Mouse (Mus musculus) heart, embryonic 13.5 days (tissue): ENCODE results near the gene Casp2. TPM values are rescaled to one million over a fixed set of nuclear protein-coding genes. Genes with fewer than 3 reads are reported as not detected.

Source experiments
- ATAC-seq: fragments of 200-750 bp; cut with Nextera tagmentation; 2 replicates; pipeline ENCODE4 v1.8.0; 2017; ENCODE audit warnings: moderate TSS enrichment; ENCODE audit not compliant: insufficient number of reproducible peaks, low FRiP score, low TSS enrichment; ENCODE audit errors: extremely low read depth
- H3K27ac ChIP-seq: fragments of 300-500 bp; sonication (generic); replicated peaks from 2 replicates; pipeline ENCODE4 v1.5.1; 2015; ENCODE audit warnings: moderate library complexity, mild to moderate bottlenecking, inconsistent platforms
- H3K27me3 ChIP-seq: fragments of 300-500 bp; sonication (generic); replicated peaks from 2 replicates; pipeline ENCODE4 v1.6.1; 2015; ENCODE audit warnings: mild to moderate bottlenecking, inconsistent platforms
- H3K36me3 ChIP-seq: fragments of 300-500 bp; sonication (generic); 2 replicates; pipeline ENCODE4 v1.6.1; 2015; ENCODE audit warnings: mild to moderate bottlenecking, inconsistent platforms
- H3K4me1 ChIP-seq: fragments of 300-500 bp; sonication (generic); 2 replicates; pipeline ENCODE4 v1.6.1; 2015; ENCODE audit warnings: inconsistent platforms
- H3K4me2 ChIP-seq: fragments of 300-500 bp; sonication (generic); 2 replicates; pipeline ENCODE4 v1.6.1; 2015; ENCODE audit warnings: inconsistent platforms, mild to moderate bottlenecking, moderate library complexity
- H3K4me3 ChIP-seq: fragments of 300-500 bp; sonication (generic); 2 replicates; pipeline ENCODE4 v1.5.1; 2015; ENCODE audit warnings: moderate library complexity, mild to moderate bottlenecking, inconsistent platforms
- H3K9ac ChIP-seq: fragments of 300-500 bp; sonication (generic); 2 replicates; pipeline ENCODE4 v1.6.1; 2015; ENCODE audit warnings: inconsistent platforms, mild to moderate bottlenecking, moderate library complexity
- H3K9me3 ChIP-seq: fragments of 300-500 bp; sonication (generic); 2 replicates; pipeline ENCODE4 v1.6.1; 2016; ENCODE audit warnings: inconsistent platforms
- WGBS: fragments of 180-500 bp; shearing (Covaris S2); methylation state at CpG from one replicate; pipeline ENCODE4 v1.1.7; 2015; ENCODE audit warnings: mixed read lengths; 5-methylcytosine and 5-hydroxymethylcytosine counted together
- polyA plus RNA-seq: library from polyadenylated mRNA; unstranded; fragments of >200 nt; fragmentation: Nextera tagmentation; extraction: Ambion mirVana; gene quantifications from 2 replicates; pipeline ENCODE4 v1.2.1, GENCODE M21; 2015

Casp2 gene
- polyA plus RNA-seq, 1 experiment from 2014 or later = 30.9 TPM

DNA sequence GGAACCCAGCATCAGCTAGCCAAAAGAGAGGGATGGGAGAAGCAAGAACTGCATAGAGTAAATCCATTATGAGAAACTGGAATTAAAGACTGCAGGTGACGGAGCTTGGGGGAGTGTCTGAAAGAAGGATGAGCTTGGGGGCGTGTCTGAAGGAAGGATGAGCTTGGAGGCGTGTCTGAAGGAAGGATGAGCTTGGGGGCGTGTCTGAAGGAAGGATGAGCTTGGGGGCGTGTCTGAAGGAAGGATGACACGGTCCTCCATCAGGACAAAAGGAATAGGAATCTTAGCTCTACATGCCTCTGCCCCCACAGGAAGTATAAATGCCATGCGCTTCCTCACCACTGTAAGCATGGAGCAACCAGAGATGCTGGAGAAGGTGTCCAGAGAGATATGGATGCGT, 17.6 kb upstream of the Casp2 start:
- Histone ChIP-seq H3K4me2 (no peak overlapping the region), H3K9me3 (no peaks in the 10 kb centered on the region), H3K4me3 (no peak overlapping the region), H3K27ac (no peak overlapping the region), H3K36me3 (no peaks in the 10 kb centered on the region), H3K9ac (no peak overlapping the region), H3K27me3 (peaks cover 17% of the 10 kb centered on the region), H3K4me1 (peaks cover 7% of the 10 kb centered on the region)
- 16% methylated on average over 8 of the region's 8 CpGs for WGBS
- no peak for ATAC-seq

DNA sequence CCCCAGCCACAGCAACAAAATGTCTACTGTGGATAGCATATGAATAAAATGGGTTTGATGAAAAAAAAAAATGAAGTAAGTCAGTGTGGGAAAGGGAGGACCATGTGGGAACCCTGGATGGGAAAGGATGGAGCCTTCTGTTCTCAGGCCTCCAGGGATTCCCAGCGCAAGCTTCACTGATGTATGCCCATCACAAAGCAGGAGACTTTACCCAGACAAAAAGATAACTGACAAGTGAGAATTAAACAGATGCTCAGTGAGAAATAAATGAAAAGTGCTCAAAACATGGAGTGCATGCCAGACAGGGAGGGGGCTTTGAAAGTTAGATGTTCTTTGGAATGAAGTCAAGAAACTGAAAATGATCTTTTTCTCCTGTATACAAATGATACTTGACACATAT, 16.8 kb upstream of the Casp2 start:
- 93% methylated on average over 1 of the region's 1 CpGs for WGBS
- Histone ChIP-seq H3K9me3 (no peaks in the 10 kb centered on the region), H3K27ac (no peak overlapping the region), H3K27me3 (peaks cover 17% of the 10 kb centered on the region), H3K4me1 (peaks cover 7% of the 10 kb centered on the region), H3K4me3 (no peak overlapping the region), H3K4me2 (no peak overlapping the region), H3K36me3 (no peaks in the 10 kb centered on the region), H3K9ac (no peak overlapping the region)
- ATAC-seq = no peak

DNA sequence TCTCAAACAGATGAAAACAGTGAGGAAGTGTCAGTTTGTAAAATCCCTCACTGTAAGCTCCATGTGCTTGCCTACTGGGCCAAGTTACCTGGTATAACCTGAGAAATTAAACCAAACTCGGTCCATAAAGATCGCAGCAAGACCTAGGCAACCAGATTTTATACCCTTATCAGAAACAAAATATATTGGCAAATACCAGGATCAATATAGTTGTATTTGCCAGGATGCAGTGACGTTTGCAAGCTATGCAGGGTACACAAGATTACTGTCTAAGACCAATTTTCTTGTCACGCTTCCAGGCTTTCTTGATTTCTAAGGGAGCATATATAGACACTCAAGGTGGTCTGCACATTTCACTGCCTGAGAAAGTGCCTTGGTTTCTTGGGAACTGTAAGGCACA, 13.0 kb upstream of the Casp2 start:
- Histone ChIP-seq H3K36me3 (no peaks in the 10 kb centered on the region), H3K27ac (no peak overlapping the region), H3K9ac (no peak overlapping the region), H3K4me2 (no peak overlapping the region), H3K27me3 (peaks cover 11% of the 10 kb centered on the region), H3K4me3 (no peak overlapping the region), H3K4me1 (no peaks in the 10 kb centered on the region), H3K9me3 (no peaks in the 10 kb centered on the region)
- 75% methylated on average over 4 of the region's 4 CpGs for WGBS
- no peak for ATAC-seq

DNA sequence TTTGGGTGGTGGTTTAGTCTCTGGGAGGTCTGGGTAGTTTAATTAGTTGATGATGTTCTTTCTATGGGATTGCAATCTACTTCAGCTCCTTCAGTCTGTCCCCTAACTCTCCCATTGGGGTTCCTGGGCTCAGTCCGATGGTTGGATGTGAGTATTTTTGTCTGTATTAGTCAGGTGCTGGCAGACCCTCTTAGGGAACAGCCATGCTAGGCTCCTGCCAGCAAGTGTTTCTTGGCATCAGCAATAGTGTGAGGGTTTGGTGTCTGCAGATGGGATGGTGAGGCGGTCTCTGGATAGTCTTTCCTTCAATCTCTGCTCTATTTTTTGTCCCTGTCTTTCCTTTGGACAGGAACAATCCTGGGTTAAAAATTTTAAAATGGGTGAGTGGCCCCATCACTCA, 11.7 kb upstream of the Casp2 start:
- Histone ChIP-seq H3K27ac (no peak overlapping the region), H3K4me2 (no peak overlapping the region), H3K9me3 (no peaks in the 10 kb centered on the region), H3K9ac (no peak overlapping the region), H3K36me3 (no peaks in the 10 kb centered on the region), H3K4me3 (no peak overlapping the region), H3K27me3 (no peaks in the 10 kb centered on the region; the same call in 1 of the 2 replicates), H3K4me1 (peaks cover 5% of the 10 kb centered on the region; the same call in 1 of the 2 replicates)
- 71% methylated on average over 2 of the region's 2 CpGs for WGBS
- ATAC-seq = no peak

DNA sequence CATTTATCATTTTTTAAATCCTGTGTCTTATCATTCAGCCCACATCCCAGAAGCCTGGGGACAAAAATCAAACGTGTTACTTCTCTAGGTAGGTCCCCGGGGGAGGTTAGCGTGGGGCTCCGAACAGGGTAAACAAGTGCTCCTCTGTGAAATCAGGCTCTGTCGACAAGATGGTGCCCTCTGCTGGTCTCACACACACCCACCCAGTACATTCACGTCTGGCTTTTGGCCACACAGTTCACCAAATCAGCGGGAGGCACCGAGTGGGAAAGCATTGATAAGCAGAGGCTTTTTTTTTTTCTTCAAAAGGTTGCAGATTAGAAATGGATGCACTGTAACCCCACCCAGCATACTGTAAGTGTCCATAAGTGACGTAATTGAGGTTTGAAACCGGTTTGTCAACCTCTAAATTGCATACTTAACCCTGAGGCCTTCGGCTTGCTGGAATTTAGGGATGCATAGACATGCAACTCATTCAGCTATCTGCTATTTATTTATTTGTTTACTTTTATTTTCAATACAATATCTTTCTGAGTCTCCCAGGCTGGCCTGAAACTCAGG, 7.4 kb upstream of the Casp2 start:
- Histone ChIP-seq H3K4me1 (peaks cover 8% of the 10 kb centered on the region), H3K4me2 (peak overlapping the region; percentile 30), H3K27me3 (peaks cover 14% of the 10 kb centered on the region), H3K4me3 (no peak overlapping the region), H3K27ac (no peak overlapping the region), H3K9me3 (no peaks in the 10 kb centered on the region), H3K36me3 (no peaks in the 10 kb centered on the region), H3K9ac (no peak overlapping the region)
- WGBS = 17% methylated on average over 11 of the region's 11 CpGs
- no peak for ATAC-seq

DNA sequence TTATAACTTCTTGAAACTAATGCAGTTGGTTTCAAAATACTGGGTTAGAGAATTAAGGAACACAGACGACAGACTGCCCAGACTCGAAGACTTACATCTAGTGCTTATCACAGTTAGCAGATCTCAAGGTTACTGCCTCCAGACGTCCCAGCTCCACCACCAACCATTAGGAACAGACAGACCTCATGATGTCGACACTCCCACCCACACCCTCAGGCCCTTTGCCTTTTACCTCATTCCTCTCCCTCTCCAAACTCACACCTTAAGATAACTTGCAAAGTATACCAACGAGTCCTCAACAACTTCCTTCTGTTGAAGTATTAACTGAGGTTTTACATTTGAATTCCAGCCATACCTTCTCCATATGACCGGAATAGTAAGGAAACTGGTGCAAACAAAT, 4.4 kb upstream of the Casp2 start:
- Histone ChIP-seq H3K4me3 (no peak overlapping the region), H3K9me3 (no peaks in the 10 kb centered on the region), H3K4me2 (no peak overlapping the region)

DNA sequence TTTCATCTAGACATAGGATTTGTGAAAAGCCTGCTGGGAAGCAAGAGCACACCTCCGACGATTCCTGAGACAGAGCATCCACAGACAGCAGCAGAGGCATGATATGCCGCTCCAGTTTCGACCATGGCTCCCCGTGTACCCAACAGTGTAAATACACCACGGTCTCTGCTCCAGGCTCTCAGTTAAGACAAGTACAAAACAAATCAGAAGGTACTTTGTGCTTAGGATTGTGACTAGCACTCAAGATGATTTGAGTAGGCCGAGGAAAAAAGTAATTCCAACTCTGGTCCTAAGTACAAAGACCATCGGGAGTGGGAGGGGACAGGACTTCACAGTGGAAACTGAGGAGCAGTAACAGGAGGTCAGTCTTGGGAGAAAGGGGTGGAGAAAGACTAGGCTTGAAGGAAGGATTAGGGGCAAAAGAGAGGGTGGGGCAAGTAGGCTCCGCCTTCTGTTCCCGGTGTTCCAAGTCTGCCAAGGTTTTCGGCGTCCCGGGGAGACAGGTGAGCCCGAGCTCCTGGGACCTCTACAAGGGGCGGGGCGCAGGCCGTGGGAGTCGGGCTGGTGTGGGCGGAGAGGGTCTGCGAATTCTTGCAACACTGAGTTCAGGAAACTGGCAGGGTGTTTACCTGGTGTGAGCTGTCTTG, 3.1 kb upstream of the Casp2 start, which contains the start of gene Tmem139:
TSS of gene Tmem139 (plus strand) at position 447 of the 647 bp plus-strand sequence.
- Histone ChIP-seq H3K9ac (peak within 1 kb of the TSS; percentile 8), H3K27me3 (peaks cover 14% of the 10 kb centered on the region), H3K9me3 (no peaks in the 10 kb centered on the region), H3K27ac (no peak within 1 kb of the TSS), H3K4me3 (peak within 1 kb of the TSS; percentile 25), H3K36me3 (no peaks in the 10 kb centered on the region), H3K4me1 (peaks cover 21% of the 10 kb centered on the region), H3K4me2 (peak within 1 kb of the TSS; percentile 63)
- ATAC-seq = no peak
- 14% methylated on average over 20 of the region's 20 CpGs for WGBS

More for the DNA sequence above, 4.4 kb upstream of the Casp2 start:
- peaks cover 14% of the 10 kb centered on the region for H3K27me3 ChIP-seq
- no peak overlapping the region for H3K9ac ChIP-seq
- H3K27ac ChIP-seq = no peak overlapping the region
- H3K36me3 ChIP-seq = no peaks in the 10 kb centered on the region
- peaks cover 12% of the 10 kb centered on the region for H3K4me1 ChIP-seq
- WGBS = 45% methylated on average over 6 of the region's 6 CpGs
- no peak for ATAC-seq

DNA sequence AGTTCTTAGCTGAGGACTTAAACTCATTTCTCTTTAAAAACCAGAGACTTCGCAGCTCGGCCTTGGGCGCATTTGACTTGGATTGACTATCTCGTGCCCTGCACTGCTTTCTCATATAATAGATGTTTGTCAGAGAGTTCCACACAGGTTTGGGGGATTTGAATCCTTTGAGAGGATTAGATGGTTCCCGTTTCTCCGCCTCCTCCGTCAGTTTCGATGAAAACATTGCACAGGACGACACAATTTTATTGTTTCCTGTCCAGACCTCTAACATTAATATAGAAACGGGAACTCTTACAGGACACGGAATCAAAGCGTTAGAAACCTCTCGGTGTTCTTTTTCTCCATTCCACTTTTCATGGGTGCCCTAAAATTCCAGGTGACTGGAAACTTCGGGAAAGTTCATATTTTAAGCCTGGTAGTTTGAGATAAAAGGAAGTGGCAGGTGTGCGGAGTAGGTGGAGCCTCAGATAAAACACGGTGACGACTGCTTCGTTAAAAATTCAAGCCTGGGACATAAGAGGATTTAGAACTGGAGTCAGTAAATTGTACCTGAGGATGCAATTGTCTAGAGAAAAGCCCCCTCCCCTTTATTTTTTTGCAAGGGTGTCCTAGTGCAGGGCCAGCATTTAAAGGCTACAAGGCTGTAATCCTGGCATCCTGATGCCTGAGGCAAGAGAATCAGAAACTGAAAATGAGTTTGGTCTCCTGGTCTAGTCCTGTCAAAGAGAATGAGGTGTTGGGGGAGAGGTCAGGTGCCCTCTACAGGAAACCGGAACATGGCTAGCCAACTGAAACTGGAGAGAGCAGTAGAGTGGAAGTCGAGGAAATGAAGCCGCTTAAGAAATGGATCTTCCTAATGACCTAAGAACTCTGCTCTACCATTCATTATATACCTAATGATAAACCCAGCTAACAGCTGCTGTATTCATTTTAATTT, 876 bp downstream of the Casp2 start:
- peak overlapping the region; percentile 76 for H3K4me2 ChIP-seq
- H3K9me3 ChIP-seq = no peaks in the 10 kb centered on the region
- H3K4me1 ChIP-seq = peaks cover 44% of the 10 kb centered on the region
- H3K4me3 ChIP-seq = peak overlapping the region; percentile 90
- WGBS = under 1% methylated on average over 21 of the region's 21 CpGs
- peak overlapping the region; percentile 97 for H3K9ac ChIP-seq
- H3K27ac ChIP-seq = peak overlapping the region; percentile 92
- H3K27me3 ChIP-seq = peaks cover 7% of the 10 kb centered on the region
- peaks cover 35% of the 10 kb centered on the region for H3K36me3 ChIP-seq
- ATAC-seq = no peak

DNA sequence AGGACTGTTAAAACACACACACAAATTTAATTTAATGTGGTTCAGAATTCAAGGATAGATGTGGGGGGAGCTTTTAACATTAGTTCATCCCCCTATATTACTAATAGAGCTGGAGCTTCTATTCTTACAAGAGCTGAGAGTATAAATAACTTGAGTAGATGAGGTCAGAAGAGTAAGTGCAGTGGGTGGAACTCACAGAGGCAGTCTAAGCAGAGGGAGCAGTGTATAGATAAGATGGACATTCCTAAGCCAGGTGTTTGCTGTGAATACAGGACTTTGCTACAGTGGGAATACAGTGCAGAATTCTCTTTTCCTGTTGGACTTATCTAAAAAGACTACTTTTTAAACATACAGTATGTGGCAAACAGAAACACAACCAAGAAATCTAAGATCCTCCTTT, 6.0 kb downstream of the Casp2 start:
- Histone ChIP-seq H3K4me1 (peaks cover 44% of the 10 kb centered on the region), H3K36me3 (peaks cover 80% of the 10 kb centered on the region), H3K4me2 (peak overlapping the region; percentile 7; the same call in 1 of the 2 replicates), H3K9ac (no peak overlapping the region), H3K27ac (peak overlapping the region; percentile 70), H3K9me3 (no peaks in the 10 kb centered on the region), H3K4me3 (no peak overlapping the region), H3K27me3 (no peaks in the 10 kb centered on the region)
- no peak for ATAC-seq

DNA sequence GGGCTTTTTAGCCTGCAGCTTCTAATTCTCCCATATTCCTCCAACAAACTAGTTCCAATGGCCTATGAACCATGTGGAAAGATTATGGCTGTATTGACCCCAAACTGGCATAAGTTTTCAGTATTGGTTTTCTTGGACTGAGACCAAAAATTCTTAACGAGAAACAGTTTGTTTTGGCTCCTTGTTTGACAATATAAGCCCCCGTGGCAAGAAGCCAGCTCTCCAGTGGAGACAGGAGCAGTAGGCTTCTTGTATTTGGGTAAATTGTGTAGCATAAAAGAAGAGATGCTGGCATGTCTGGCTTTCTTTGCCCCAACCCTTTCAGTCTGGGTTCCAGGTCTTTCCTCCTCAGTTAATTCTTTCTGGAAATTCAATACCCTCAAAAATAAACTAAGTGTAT, 11.4 kb downstream of the Casp2 start:
- peaks cover 93% of the 10 kb centered on the region for H3K36me3 ChIP-seq
- ATAC-seq = no peak
- peaks cover 3% of the 10 kb centered on the region; the same call in 1 of the 2 replicates for H3K4me1 ChIP-seq
- WGBS = 65% methylated on average over 2 of the region's 2 CpGs
- no peak overlapping the region for H3K4me3 ChIP-seq
- H3K9ac ChIP-seq = no peak overlapping the region
- H3K27ac ChIP-seq = no peak overlapping the region
- H3K4me2 ChIP-seq = no peak overlapping the region
- H3K27me3 ChIP-seq = no peaks in the 10 kb centered on the region
- H3K9me3 ChIP-seq = no peaks in the 10 kb centered on the region

DNA sequence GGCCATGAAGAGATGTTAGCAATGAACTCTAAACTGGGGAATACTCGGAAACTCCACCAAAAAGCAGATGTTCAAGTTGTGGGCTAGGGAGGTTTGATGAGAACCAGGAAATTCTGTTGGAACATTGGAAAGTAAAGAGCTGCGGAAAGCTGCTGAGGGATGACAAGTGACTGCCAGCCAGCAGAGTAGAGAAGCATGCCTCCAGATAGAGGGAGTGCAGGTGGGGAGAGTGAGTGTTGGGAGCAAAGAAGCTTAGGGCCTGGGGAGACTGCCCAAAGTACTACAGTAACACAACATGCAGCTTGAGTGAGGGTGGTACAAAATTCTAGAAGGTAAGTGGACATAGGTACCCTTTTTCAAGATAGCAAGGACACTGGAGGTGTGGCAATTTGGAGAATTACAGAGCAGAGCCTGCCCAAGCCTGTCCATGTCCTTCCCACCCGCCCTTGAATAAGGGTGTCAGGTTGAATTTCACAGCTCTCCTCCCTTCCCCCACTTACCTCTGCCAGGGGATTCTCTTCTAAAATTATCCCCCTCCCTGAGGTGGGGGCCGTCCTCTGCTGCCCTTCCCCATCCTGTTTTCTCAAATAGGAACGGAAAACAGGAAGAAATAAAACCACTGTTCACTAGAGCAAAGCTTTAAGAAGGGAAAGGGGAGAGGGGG, 18.2 kb downstream of the Casp2 start:
- peaks cover 70% of the 10 kb centered on the region for H3K36me3 ChIP-seq
- WGBS = 50% methylated on average over 5 of the region's 5 CpGs
- H3K9me3 ChIP-seq = no peaks in the 10 kb centered on the region
- no peaks in the 10 kb centered on the region for H3K27me3 ChIP-seq
- no peak overlapping the region for H3K9ac ChIP-seq
- no peak for ATAC-seq
- peak overlapping the region; percentile 71 for H3K27ac ChIP-seq
- no peak overlapping the region for H3K4me2 ChIP-seq
- H3K4me1 ChIP-seq = peaks cover 28% of the 10 kb centered on the region
- no peak overlapping the region for H3K4me3 ChIP-seq
